Mouse (Mus musculus): ENCODE measurements at regions not wholly inside any gene's neighbourhood (a gene's known extent, or its start where the extent isn't known, plus 50 kb on each side); places are given as distances from the start of the nearest gene placed in this dataset.
"Not testable (repeated sequence)": the region's sequence is repeated elsewhere in the genome, so short reads cannot be mapped to it uniquely, and the experiment has no call there.

DNA sequence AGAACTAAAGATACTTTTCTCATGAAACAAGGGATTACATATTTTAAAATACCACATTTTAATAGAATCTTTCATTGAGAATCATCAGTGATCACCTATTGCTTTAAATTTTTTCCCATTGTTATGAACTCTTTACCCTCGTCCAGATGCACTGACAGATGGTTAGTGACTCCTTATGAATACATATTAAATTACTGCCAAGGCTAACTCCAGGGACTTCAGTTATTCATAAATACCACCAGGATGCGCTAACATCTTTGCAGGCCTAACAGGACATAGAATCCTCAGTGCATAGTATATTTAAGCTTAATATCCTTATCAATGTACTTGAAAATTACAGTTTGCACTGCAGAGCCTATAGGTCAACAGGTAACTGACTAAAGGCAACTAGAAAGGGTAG is 1362.5 kb upstream of the Tmeff2 start:
- Histone ChIP-seq H3K27me3 (no peaks in the 10 kb centered on the region), H3K27ac (no peak overlapping the region), H3K9me3 (no peaks in the 10 kb centered on the region), H3K4me1 (replicated peaks) (no peaks in the 10 kb centered on the region), H3K4me3 (replicated peaks) (no peak overlapping the region), H3K36me3 (no peaks in the 10 kb centered on the region), H3K4me2 (replicated peaks) (no peak overlapping the region), H3K9ac (replicated peaks) (no peak overlapping the region)
- 57% methylated on average over 2 of the region's 2 CpGs for WGBS
- ATAC-seq: peak; percentile 65; the same call in 1 of the 2 replicates

DNA sequence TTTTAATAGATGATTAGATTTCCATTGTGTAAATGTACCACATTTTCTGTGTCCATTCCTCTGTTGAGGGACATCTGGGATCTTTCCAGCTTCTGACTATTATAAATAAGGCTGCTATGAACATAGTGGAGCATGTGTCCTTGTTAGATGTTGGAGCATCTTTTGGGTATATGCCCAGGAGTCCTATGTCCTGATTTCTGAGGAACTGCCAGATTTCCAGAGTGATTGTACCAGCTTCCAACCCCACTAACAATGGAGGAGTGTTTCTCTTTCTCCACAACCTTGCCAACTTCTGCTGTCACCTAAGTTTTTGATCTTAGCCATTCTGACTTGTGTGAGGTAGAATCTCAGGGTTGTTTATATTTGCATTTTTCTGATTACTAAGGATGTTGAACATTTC is 1328.3 kb upstream of the Tmeff2 start:
- ATAC-seq; H3K27ac ChIP-seq; H3K27me3 ChIP-seq; H3K9ac ChIP-seq (replicated peaks); H3K36me3 ChIP-seq; H3K4me1 ChIP-seq (replicated peaks); H3K9me3 ChIP-seq; H3K4me3 ChIP-seq (replicated peaks); H3K4me2 ChIP-seq (replicated peaks): not testable (repeated sequence)

DNA sequence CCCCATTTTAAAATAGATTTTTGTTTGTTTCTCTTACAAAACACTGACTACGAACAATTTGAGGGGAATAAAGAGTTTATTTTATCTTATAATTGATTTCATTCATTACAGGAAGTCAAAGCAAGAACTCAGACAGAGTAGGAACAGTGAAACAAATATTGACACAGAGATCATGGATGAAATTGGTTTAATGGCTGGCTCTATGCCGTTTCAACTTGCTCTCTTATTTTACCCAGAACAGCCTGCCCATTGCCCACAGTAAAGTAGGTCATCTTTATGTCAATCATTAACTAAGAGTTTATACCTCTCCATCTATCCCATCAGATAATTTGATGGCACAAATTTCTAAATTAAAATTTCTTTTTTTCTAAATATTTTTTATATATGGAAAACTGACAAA is 1327.9 kb upstream of the Tmeff2 start:
- Histone ChIP-seq H3K9me3 (no peaks in the 10 kb centered on the region), H3K4me3 (replicated peaks) (no peak overlapping the region), H3K4me1 (replicated peaks) (no peaks in the 10 kb centered on the region), H3K9ac (replicated peaks) (no peak overlapping the region), H3K36me3 (no peaks in the 10 kb centered on the region), H3K4me2 (replicated peaks) (no peak overlapping the region), H3K27me3 (no peaks in the 10 kb centered on the region), H3K27ac (no peak overlapping the region)
- ATAC-seq: no peak
- WGBS: 81% methylated on average over 2 of the region's 2 CpGs

All from midbrain, embryonic 13.5 days (tissue).